Mouse (Mus musculus): ENCODE data around the gene Rheb.

DNA sequence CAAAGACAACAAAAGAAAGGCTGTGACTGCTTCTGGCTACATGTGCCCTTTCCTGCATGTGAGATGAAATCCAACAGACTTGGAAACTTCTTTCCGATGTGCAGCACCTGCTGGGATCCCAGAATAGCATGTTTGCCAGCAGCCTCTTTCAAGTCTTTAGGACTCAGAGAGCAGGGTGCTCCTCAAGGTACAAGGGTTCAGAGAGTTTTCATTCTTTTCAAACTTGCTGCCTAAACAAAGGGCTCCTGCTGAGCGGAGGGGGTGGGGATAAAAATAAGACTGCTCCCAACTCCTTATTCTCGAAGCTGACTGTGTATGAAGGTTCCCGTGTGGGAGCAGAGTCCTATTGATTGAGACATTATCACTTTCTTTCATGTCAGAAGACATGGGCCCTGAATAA lies 25.2 kb downstream of the Rheb start:
- TF ChIP-seq CTCF (IDR thresholded peaks at IDR 0.05; ENCODE audit: insufficient read depth, low read depth, low read length) (no peak), POLR2A (IDR thresholded peaks at IDR 0.05; ENCODE audit: insufficient read depth, low read depth, low read length) (no peak)
